Mouse (Mus musculus): ENCODE data around the gene Ano1. TPM values are rescaled to one million over a fixed set of nuclear protein-coding genes. Genes with fewer than 3 reads are reported as not detected.

The Ano1 gene
- polyA plus RNA-seq (2014; fragmentation: Nextera tagmentation; extraction: Ambion mirVana) = 2.6 and 3.2 TPM in 2 replicates

DNA sequence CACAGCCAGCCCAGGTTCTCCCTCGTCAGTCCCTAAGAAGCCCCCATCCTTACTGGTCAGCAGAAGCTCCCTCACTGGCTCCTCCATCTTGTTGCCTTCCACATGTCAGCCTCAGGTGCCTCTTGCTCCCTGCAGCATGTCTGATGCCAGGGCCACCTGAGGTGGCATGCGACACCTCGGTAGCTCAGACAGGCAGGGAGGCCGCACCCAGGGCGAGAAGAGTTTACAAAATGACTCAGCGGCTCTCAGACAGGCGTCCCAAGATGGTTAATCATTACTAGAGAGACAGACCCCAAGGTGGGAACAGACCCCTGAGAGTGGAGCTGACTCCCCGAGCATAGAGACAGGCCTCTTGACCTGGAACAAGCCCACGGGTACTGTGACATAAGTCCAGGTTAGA is at the start of gene Ano1:
Gene Ano1, minus strand, starts transcription at position 142 of the 400 bp plus-strand sequence.
- H3K36me3 ChIP-seq (ENCODE audit: control insufficient read depth, insufficient read depth, low read length) = no peaks in the 10 kb centered on the region
- no peak within 1 kb of the TSS for H3K27ac ChIP-seq (ENCODE audit: low read depth, low read length)
- no peak for DNase-seq (ENCODE audit: low spot score)
- WGBS = 78% methylated on average over 9 of the region's 9 CpGs
- ATAC-seq (ENCODE audit: insufficient read depth, low FRiP score, low TSS enrichment) = no peak
- H3K4me1 ChIP-seq (ENCODE audit: control insufficient read depth, insufficient read depth, low read length) = no peaks in the 10 kb centered on the region
- H3K27me3 ChIP-seq (ENCODE audit: control insufficient read depth, insufficient read depth, low read length) = no peaks in the 10 kb centered on the region
- H3K4me2 ChIP-seq (ENCODE audit: low read depth) = no peak within 1 kb of the TSS
- no peaks in the 10 kb centered on the region for H3K9me3 ChIP-seq (ENCODE audit: control insufficient read depth, low read length)
- H3K9ac ChIP-seq (ENCODE audit: low read length) = no peak within 1 kb of the TSS
- no peak within 1 kb of the TSS for H3K4me3 ChIP-seq (ENCODE audit: low read depth, low read length)

DNA sequence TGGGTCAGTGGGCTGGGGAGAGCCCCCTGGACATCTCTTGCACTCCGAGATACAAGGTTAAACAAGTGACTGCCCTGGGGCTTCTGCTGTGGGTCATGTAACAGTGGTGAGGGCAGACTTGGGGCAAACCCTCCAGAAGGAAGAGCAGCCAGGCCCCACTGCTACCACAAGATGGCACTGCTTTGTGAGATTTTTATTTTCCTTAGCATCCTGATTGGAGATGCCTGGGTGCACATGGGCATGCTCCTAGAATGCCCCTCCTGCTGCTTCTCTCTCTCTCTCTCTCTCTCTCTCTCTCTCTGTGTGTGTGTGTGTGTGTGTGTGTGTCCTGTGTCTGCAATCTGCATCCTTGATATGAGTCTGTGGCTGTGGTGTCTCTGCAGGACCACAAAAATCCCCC is 46.7 kb upstream of the Ano1 start:
- no peak overlapping the region for H3K4me2 ChIP-seq (ENCODE audit: low read depth)
- ATAC-seq (ENCODE audit: insufficient read depth, low FRiP score, low TSS enrichment) (peak; percentile 13; the same call in 1 of the 2 replicates), DNase-seq (ENCODE audit: low spot score) (peak; percentile 64)
- H3K36me3 ChIP-seq (ENCODE audit: control insufficient read depth, insufficient read depth, low read length) = no peaks in the 10 kb centered on the region
- no peaks in the 10 kb centered on the region for H3K9me3 ChIP-seq (ENCODE audit: control insufficient read depth, low read length)
- H3K27me3 ChIP-seq (ENCODE audit: control insufficient read depth, insufficient read depth, low read length) = no peaks in the 10 kb centered on the region
- no peaks in the 10 kb centered on the region for H3K4me1 ChIP-seq (ENCODE audit: control insufficient read depth, insufficient read depth, low read length)
- H3K27ac ChIP-seq (ENCODE audit: low read depth, low read length) = no peak overlapping the region
- WGBS = 33% methylated on average over 1 of the region's 1 CpGs
- no peak overlapping the region for H3K4me3 ChIP-seq (ENCODE audit: low read depth, low read length)
- no peak overlapping the region for H3K9ac ChIP-seq (ENCODE audit: low read length)

DNA sequence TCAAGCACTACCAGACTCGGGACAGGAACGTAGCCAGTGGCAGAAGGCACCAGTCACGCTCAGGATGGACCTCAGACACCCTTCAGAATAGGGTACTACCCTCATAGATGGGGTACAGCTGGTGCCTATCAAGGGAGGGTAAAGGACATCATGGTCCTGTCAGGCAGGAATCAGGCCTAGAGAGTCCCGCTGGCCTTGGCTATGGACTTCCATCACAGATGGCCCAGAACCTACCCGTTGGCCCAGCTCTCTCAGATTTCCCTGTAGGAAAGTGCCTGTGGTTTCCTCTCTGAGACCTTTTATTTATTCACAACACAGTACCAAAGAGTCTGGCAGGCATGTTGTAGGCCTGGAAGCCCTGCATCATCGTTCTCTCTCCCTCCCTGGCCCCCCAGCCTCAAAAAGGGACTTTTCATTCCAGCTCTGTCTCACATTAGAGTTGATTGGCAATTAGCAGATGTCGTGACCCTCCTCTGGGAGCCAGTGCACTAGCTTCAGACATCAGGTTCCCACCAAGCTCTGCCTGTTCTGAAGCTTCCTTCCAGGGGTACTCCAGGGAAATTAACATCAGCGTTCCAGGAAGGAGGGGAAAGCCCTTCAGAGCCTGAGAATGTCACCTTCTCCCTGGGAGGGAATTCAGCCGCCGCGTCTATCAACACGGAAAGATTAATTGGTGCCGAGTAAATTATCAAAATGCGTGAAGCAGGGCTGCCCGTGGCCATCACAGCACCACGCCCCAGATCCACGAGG is 45.4 kb upstream of the Ano1 start:
- WGBS = 74% methylated on average over 17 of the region's 17 CpGs

DNA sequence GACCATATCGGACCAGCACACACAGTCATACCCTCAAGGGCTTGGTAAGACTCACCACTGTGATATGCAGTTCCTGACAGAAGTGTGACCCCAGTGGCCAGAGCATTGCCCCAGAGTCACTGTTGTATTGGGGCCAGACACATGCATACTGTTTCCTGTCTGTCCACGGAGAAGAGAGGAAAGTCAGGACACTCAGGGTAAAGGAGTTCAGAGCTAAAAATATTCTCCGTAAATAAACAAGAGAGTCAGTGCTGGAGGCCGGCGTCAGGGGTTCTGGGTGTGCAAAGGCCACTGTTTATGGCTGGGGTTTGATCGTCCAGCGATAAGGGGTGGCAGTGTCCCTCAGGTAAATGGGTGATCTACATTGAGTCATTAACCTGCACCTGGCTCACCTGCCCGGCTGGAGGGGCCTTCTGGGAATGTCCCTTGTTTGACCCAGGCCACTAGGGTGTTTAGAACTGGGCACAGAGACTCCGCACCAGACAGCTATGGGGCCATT is 44.3 kb upstream of the Ano1 start:
- no peak overlapping the region for H3K27ac ChIP-seq (ENCODE audit: low read depth, low read length)

More for the DNA sequence above, 45.4 kb upstream of the Ano1 start:
- Histone ChIP-seq H3K4me3 (ENCODE audit: low read depth, low read length) (no peak overlapping the region), H3K27ac (ENCODE audit: low read depth, low read length) (no peak overlapping the region), H3K4me1 (ENCODE audit: control insufficient read depth, insufficient read depth, low read length) (no peaks in the 10 kb centered on the region), H3K36me3 (ENCODE audit: control insufficient read depth, insufficient read depth, low read length) (no peaks in the 10 kb centered on the region), H3K9me3 (ENCODE audit: control insufficient read depth, low read length) (no peaks in the 10 kb centered on the region), H3K27me3 (ENCODE audit: control insufficient read depth, insufficient read depth, low read length) (no peaks in the 10 kb centered on the region), H3K4me2 (ENCODE audit: low read depth) (no peak overlapping the region), H3K9ac (ENCODE audit: low read length) (no peak overlapping the region)
- ATAC-seq (ENCODE audit: insufficient read depth, low FRiP score, low TSS enrichment) (no peak), DNase-seq (ENCODE audit: low spot score) (no peak)

DNA sequence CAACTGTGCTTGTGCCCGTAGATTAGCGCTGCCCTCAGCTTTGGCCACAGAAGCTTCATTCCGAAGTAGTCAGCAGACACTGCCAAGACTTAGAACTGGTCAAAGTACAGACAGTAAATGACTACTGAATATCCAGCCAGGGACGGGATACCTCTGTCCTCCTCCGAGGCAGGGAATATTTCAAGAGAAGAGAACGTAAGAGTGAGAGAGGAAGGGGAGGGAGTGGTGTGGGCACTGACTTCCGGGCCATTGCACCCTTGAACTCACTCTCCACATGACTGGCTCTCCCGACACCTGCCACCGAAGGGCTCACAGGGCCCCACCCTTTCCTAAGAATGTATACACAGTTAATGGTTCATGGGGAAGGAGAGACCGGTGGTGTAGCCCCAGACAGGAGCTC is 41.5 kb upstream of the Ano1 start:
- no peaks in the 10 kb centered on the region for H3K4me1 ChIP-seq (ENCODE audit: control insufficient read depth, insufficient read depth, low read length)
- no peaks in the 10 kb centered on the region for H3K36me3 ChIP-seq (ENCODE audit: control insufficient read depth, insufficient read depth, low read length)
- H3K9me3 ChIP-seq (ENCODE audit: control insufficient read depth, low read length) = no peaks in the 10 kb centered on the region
- no peak overlapping the region for H3K4me3 ChIP-seq (ENCODE audit: low read depth, low read length)
- no peak overlapping the region for H3K9ac ChIP-seq (ENCODE audit: low read length)
- no peak overlapping the region for H3K4me2 ChIP-seq (ENCODE audit: low read depth)
- ATAC-seq (ENCODE audit: insufficient read depth, low FRiP score, low TSS enrichment) (no peak), DNase-seq (ENCODE audit: low spot score) (no peak)
- no peak overlapping the region for H3K27ac ChIP-seq (ENCODE audit: low read depth, low read length)
- 86% methylated on average over 10 of the region's 10 CpGs for WGBS
- no peaks in the 10 kb centered on the region for H3K27me3 ChIP-seq (ENCODE audit: control insufficient read depth, insufficient read depth, low read length)

More for the DNA sequence above, 44.3 kb upstream of the Ano1 start:
- Histone ChIP-seq H3K4me2 (ENCODE audit: low read depth) (no peak overlapping the region), H3K36me3 (ENCODE audit: control insufficient read depth, insufficient read depth, low read length) (no peaks in the 10 kb centered on the region), H3K4me1 (ENCODE audit: control insufficient read depth, insufficient read depth, low read length) (no peaks in the 10 kb centered on the region), H3K9ac (ENCODE audit: low read length) (no peak overlapping the region), H3K4me3 (ENCODE audit: low read depth, low read length) (no peak overlapping the region), H3K9me3 (ENCODE audit: control insufficient read depth, low read length) (no peaks in the 10 kb centered on the region), H3K27me3 (ENCODE audit: control insufficient read depth, insufficient read depth, low read length) (no peaks in the 10 kb centered on the region)
- ATAC-seq (ENCODE audit: insufficient read depth, low FRiP score, low TSS enrichment) = no peak
- DNase-seq (ENCODE audit: low spot score) = no peak
- WGBS = 77% methylated on average over 9 of the region's 9 CpGs

DNA sequence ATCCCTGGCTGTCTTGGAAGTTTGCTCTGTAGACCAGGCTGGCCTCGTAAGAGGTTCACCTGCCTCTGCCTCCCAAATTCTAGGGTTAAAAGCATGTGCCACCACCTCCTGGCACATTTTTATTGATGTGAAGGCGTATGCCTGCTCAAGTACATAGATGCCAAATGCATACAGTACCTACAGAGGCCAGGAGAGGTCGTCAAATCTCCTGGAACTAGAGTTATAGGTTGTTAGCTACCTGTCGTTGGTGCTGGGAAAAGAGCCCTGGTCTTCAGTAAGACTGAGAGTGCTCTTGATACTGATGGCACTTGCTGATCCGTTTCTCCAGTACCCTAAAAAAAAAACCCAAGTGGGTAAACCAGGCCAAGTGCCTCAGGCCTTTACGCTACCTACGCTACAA is 39.7 kb upstream of the Ano1 start:
- DNase-seq (ENCODE audit: low spot score) (no peak), ATAC-seq (ENCODE audit: insufficient read depth, low FRiP score, low TSS enrichment) (no peak)
- Histone ChIP-seq H3K4me3 (ENCODE audit: low read depth, low read length) (no peak overlapping the region), H3K4me2 (ENCODE audit: low read depth) (no peak overlapping the region), H3K27ac (ENCODE audit: low read depth, low read length) (no peak overlapping the region), H3K9me3 (ENCODE audit: control insufficient read depth, low read length) (no peaks in the 10 kb centered on the region), H3K36me3 (ENCODE audit: control insufficient read depth, insufficient read depth, low read length) (no peaks in the 10 kb centered on the region), H3K27me3 (ENCODE audit: control insufficient read depth, insufficient read depth, low read length) (no peaks in the 10 kb centered on the region), H3K4me1 (ENCODE audit: control insufficient read depth, insufficient read depth, low read length) (no peaks in the 10 kb centered on the region), H3K9ac (ENCODE audit: low read length) (no peak overlapping the region)
- WGBS = 87% methylated on average over 7 of the region's 7 CpGs

DNA sequence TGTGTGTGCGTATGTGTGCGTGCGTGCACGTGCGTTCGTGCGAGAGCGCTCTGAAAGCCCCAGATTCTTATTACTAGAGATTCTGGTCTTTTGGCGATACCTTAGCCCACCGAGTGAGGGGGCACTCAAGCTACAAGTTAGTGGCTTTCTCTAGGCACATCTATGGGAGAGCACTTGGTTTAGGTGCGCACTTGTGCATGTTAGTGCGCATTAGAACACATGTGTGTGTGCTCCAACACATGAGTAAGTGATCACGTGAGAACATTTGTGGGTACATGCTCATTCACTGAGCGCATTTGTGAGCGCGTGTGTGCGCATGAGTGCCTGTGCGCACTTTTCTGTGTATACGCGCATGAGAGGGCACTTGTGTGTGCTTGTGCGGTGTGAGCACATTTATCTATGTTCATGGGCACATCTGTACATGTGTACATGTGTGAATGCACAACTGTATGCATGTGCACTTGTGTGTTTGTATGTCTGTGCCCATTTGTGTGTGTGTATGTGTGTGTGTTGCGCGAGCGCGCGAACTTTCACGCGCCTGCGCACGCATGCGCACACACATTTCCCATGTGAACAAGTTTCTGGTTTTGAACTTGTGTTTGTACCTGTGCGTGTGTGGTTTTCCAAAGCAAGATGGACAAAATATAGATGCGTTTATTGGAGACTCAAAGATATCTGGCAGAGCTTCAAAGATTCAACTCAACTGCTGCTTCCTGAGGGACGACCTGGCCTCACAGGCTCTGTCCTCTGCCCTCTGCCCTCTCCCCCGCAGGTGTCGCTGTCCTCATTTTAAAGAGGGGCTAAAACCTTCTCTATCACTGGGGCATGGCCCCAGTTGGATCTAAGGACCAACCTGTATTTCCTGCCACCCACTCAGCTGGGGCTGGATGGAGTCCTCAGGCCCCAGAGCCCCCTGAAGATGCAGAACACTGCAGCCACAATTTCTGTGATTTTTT is 38.1 kb upstream of the Ano1 start:
- no peaks in the 10 kb centered on the region for H3K36me3 ChIP-seq (ENCODE audit: control insufficient read depth, insufficient read depth, low read length)
- H3K27ac ChIP-seq (ENCODE audit: low read depth, low read length) = no peak overlapping the region
- no peaks in the 10 kb centered on the region for H3K4me1 ChIP-seq (ENCODE audit: control insufficient read depth, insufficient read depth, low read length)
- H3K9ac ChIP-seq (ENCODE audit: low read length) = no peak overlapping the region
- peak overlapping the region; percentile 16 for H3K4me3 ChIP-seq (ENCODE audit: low read depth, low read length)
- H3K4me2 ChIP-seq (ENCODE audit: low read depth) = peak overlapping the region; percentile 35
- 47% methylated on average over 36 of the region's 36 CpGs for WGBS
- DNase-seq (ENCODE audit: low spot score) (peak; percentile 42), ATAC-seq (ENCODE audit: insufficient read depth, low FRiP score, low TSS enrichment) (no peak)
- H3K27me3 ChIP-seq (ENCODE audit: control insufficient read depth, insufficient read depth, low read length) = no peaks in the 10 kb centered on the region
- no peaks in the 10 kb centered on the region for H3K9me3 ChIP-seq (ENCODE audit: control insufficient read depth, low read length)

- WGBS = 71% methylated on average over 4 of the region's 4 CpGs
- no peak overlapping the region for H3K4me2 ChIP-seq (ENCODE audit: low read depth)
- no peaks in the 10 kb centered on the region for H3K4me1 ChIP-seq (ENCODE audit: control insufficient read depth, insufficient read depth, low read length)
- H3K4me3 ChIP-seq (ENCODE audit: low read depth, low read length) = no peak overlapping the region
- ATAC-seq (ENCODE audit: insufficient read depth, low FRiP score, low TSS enrichment) (no peak), DNase-seq (ENCODE audit: low spot score) (no peak)
- no peaks in the 10 kb centered on the region for H3K27me3 ChIP-seq (ENCODE audit: control insufficient read depth, insufficient read depth, low read length)
- no peak overlapping the region for H3K27ac ChIP-seq (ENCODE audit: low read depth, low read length)
- H3K9ac ChIP-seq (ENCODE audit: low read length) = no peak overlapping the region
- no peaks in the 10 kb centered on the region for H3K9me3 ChIP-seq (ENCODE audit: control insufficient read depth, low read length)
- H3K36me3 ChIP-seq (ENCODE audit: control insufficient read depth, insufficient read depth, low read length) = no peaks in the 10 kb centered on the region
These were observed 36.9 kb upstream of the Ano1 start for GRCm38 (mm10) chr7:144788631-144789030.
